Mouse (Mus musculus): ENCODE measurements around the gene Slc27a2.

GRCm38 (mm10) chr2:126633165-126633564, 81.0 kb downstream of the Slc27a2 start:
- TF ChIP-seq POLR2A (IDR thresholded peaks at IDR 0.05; ENCODE audit: control insufficient read depth in 1 of 2, insufficient read depth in 1 of 2, low read depth in 1 of 2, low read length in 2 of 2, poor library complexity in 1 of 2), result no peak
- TF ChIP-seq CTCF (IDR thresholded peaks at IDR 0.05 in 2 of 3, conservative IDR thresholded peaks at IDR 0.05 in 1 of 3; ENCODE audit: control insufficient read depth in 1 of 3, insufficient read depth in 1 of 3, low read depth in 2 of 3, low read length in 3 of 3, poor library complexity in 1 of 3, severe bottlenecking in 1 of 3), result no peak
- TF ChIP-seq POLR2AphosphoS5 (IDR thresholded peaks at IDR 0.05; ENCODE audit: borderline replicate concordance, low read depth, low read length), result no peak
- no peak for TF ChIP-seq ELF1 (IDR thresholded peaks at IDR 0.05; ENCODE audit: low read depth, low read length)
- no peak for TF ChIP-seq CHD2 (IDR thresholded peaks at IDR 0.05; ENCODE audit: low read length)
- no peak for TF ChIP-seq CHD1 (IDR thresholded peaks at IDR 0.05; ENCODE audit: low read depth, low read length)
- TF ChIP-seq ETS1 (IDR thresholded peaks at IDR 0.05; ENCODE audit: low read depth, low read length), result no peak
- no peak for TF ChIP-seq MAFK (IDR thresholded peaks at IDR 0.05; ENCODE audit: borderline replicate concordance, low read depth, low read length)
- TF ChIP-seq GABPA (IDR thresholded peaks at IDR 0.05; ENCODE audit: low read depth, low read length), result no peak
- TF ChIP-seq JUND (IDR thresholded peaks at IDR 0.05; ENCODE audit: low read depth, low read length), result no peak
- TF ChIP-seq ZC3H11A (IDR thresholded peaks at IDR 0.05; ENCODE audit: low read depth, low read length), result no peak
- no peak for TF ChIP-seq EP300 (IDR thresholded peaks at IDR 0.05; ENCODE audit: low read depth in 1 of 2, low read length in 2 of 2)
- TF ChIP-seq USF2 (IDR thresholded peaks at IDR 0.05; ENCODE audit: borderline replicate concordance in 1 of 2, insufficient read depth in 1 of 2, low read depth in 1 of 2, low read length in 2 of 2), result no peak
- no peak for TF ChIP-seq GATA1 (IDR thresholded peaks at IDR 0.05; ENCODE audit: low read depth, low read length)
